Mouse (Mus musculus) CD4-positive, CD25-positive, alpha-beta regulatory T cell, adult 2 months (primary cell): ENCODE data around the gene Ublcp1.
A peak's percentile ranks its signal among the peaks of the same experiment; 100 is the strongest.

Experiments
- DNase-seq: peaks from one replicate; pipeline ENCODE4 v3.0.0-alpha.2; 2012; ENCODE audit warnings: low read depth, low spot score

The Ublcp1 gene

GRCm38 (mm10) chr11:44470432-44471336 is at the start of gene Ublcp1:
Ublcp1 (minus strand) TSS chr11:44470498.
- peak; percentile 91 for DNase-seq

- no peak for DNase-seq
Observed at GRCm38 (mm10) chr11:44519096-44519949, 49.0 kb upstream of the Ublcp1 start.

GRCm38 (mm10) chr11:44518281-44519095 is 48.2 kb upstream of the Ublcp1 start, which contains the start of gene Rnf145:
Rnf145 (plus strand) TSS chr11:44518964.
- peak; percentile 90 for DNase-seq

GRCm38 (mm10) chr11:44517561-44518280 is 47.4 kb upstream of the Ublcp1 start:
- no peak for DNase-seq

- no peak for DNase-seq
Observed at GRCm38 (mm10) chr11:44516362-44516761, 46.1 kb upstream of the Ublcp1 start.

GRCm38 (mm10) chr11:44514666-44515065 is 44.4 kb upstream of the Ublcp1 start:
- DNase-seq: no peak

DNA sequence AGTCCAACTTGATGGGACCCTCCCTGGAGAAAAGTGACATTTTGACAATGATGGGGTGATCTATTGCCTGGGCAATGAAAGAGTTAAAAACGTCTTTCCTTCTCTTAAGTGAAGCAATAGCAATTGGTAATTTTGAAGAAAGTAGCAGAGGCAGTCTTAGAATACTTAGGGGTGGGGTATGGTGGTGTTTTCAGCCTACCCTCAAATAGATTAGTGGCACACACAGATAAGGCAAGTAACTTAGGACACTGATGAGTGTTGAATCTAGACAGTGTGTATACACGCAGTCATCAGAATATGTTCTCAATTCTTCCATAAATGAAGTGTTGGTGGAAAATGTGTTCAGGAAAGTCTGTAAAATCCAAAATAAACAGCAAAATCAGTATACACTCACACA is 42.7 kb upstream of the Ublcp1 start:
- DNase-seq: no peak

- no peak for DNase-seq
Observed at GRCm38 (mm10) chr11:44512044-44513025, 42.0 kb upstream of the Ublcp1 start.

DNA sequence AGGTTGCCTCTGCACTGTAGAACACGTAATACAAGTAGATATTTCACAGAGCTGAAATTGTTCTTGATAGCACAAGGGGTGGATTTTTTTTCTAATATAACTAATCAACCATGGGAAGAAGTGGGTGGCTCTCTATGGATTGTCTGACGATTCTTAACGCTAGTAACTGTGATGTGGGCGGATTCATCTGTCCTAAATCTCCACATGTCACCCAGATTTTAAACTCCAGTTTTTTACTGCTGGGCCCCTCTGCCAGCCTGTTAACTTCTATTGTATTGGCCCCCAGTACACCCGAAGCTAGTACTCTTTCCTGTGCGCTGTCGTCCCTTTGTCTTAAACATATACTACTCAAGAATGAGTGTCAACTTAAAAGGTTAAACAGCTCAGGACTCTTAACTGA is 40.1 kb upstream of the Ublcp1 start:
- DNase-seq: no peak

GRCm38 (mm10) chr11:44509906-44510305 is 39.6 kb upstream of the Ublcp1 start:
- no peak for DNase-seq

DNA sequence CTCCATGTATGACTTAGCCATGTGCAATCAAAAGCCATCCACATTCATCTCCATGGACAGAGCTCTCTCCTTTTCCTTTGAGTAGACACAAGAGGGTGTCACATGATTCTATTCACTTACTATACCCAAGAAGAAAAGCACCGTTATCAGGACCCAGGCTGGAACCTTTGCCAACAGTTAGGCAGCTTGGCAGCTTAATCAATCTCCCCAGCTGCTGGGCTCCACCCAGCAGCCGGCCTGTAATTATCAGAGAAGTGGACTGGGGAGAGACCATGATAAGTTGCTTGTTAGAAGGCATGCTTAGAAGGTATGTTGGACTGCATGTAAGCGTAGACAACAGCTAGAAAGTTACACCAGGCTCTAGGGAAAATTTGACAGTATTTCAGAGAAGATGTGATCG is 38.6 kb upstream of the Ublcp1 start:
- no peak for DNase-seq

DNA sequence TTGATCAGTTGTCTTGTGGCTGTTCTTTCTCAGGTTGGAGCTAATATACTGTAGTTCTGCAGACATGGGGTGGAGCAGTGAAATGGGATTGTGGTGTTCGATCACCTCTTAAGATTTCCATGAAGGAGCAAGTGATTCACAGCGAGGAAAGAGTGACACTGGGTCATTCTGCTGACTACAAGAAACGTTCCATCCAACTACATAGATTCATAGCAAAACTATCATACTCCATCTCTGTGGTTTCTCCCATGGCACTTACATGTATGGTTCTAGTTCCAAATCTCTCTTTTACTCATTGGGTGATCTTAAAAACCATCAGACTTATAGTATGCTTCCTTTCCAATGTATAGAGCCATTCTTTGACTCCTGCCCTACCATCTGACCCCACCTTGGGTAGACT is 34.5 kb upstream of the Ublcp1 start:
- DNase-seq: no peak

DNA sequence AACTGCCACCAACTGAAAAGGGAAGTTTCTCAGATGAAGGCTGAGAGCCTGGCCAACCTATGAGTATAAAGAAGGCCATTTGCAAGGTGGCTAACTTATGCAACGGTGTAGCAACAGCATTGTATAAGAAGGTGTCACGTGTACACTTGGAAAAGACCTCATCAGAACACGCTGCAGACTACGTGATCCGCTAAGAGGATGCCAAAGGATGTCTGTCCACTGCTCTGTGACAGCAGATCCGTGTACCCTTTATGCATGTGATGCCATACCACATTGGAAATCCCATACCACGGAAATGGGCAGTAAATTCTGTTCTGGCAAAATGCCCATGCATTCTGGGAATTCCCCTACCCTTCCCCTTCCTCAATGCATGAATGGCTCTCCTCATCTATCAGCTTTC is 33.8 kb upstream of the Ublcp1 start:
- DNase-seq: no peak

GRCm38 (mm10) chr11:44502931-44503330 is 32.6 kb upstream of the Ublcp1 start:
- no peak for DNase-seq

- peak; percentile 35 for DNase-seq
Observed at GRCm38 (mm10) chr11:44501477-44501876, 31.2 kb upstream of the Ublcp1 start.

DNA sequence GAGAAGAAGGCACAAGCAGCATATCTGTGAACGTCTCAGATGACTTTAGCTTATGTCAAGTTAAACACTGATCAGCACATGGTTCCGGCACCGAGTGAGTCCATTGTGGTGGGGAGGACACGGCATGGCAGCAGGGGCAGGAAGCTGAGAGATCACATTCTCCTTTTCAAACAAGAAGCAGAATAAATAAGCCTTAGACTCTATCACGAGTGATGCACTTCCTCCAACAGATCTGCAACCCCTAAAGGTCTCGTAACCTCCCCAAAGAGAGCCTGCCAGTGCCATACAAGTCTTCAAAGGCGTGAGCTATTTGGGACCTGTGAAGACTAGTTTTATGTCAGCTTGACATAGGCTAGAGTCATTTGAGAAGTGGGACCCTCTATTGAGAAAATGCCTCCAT is 30.7 kb upstream of the Ublcp1 start:
- DNase-seq: peak; percentile 52

- DNase-seq: no peak
Observed at GRCm38 (mm10) chr11:44498412-44499272, 28.3 kb upstream of the Ublcp1 start.

- DNase-seq: peak; percentile 53
Observed at GRCm38 (mm10) chr11:44496217-44496616, 25.9 kb upstream of the Ublcp1 start.
